Mouse (Mus musculus) erythroblast, embryonic 14.5 days (primary cell): ENCODE results near the gene Sbf2. TPM values are rescaled to one million over a fixed set of nuclear protein-coding genes. Genes with fewer than 3 reads are reported as not detected.

Experiments
- H3K27me3 ChIP-seq: 2 replicates; pipeline ENCODE4 v1.6.1; 2012; ENCODE audit warnings: inconsistent platforms; ENCODE audit not compliant: control insufficient read depth
- H3K36me3 ChIP-seq: 2 replicates; pipeline ENCODE4 v1.6.1; 2012; ENCODE audit warnings: mild to moderate bottlenecking, inconsistent platforms; ENCODE audit not compliant: control insufficient read depth
- H3K4me1 ChIP-seq: 2 replicates; pipeline ENCODE4 v1.6.1; 2012; ENCODE audit warnings: inconsistent platforms; ENCODE audit not compliant: control insufficient read depth
- H3K4me3 ChIP-seq: replicated peaks from 2 replicates; pipeline ENCODE3; 2012; ENCODE audit warnings: moderate library complexity, mild to moderate bottlenecking, inconsistent platforms
- H3K9me3 ChIP-seq: 2 replicates; pipeline ENCODE4 v1.6.1; 2012; ENCODE audit warnings: low read length, inconsistent platforms, mixed read lengths; ENCODE audit not compliant: control insufficient read depth
- GATA1 ChIP-seq: IDR thresholded peaks from 2 replicates; pipeline ENCODE4 v1.6.1; 2012; ENCODE audit warnings: low read length, inconsistent platforms, mixed read lengths
- TAL1 ChIP-seq: IDR thresholded peaks from 3 replicates; pipeline ENCODE4 v1.6.1; 2012; ENCODE audit warnings: low read length, inconsistent platforms, mixed read lengths
- polyA plus RNA-seq: library from polyadenylated mRNA; stranded (reverse); fragments of >175 nt; gene quantifications from 2 replicates; pipeline ENCODE4 v1.2.3, GENCODE M21; 2012

The Sbf2 gene
- polyA plus RNA-seq, 1 experiment = not detected

GRCm38 (mm10) chr7:110626186-110627098 lies 11.7 kb upstream of the Sbf2 start:
- TF ChIP-seq TAL1 (no peak), GATA1 (no peak)
- H3K27me3 ChIP-seq = peaks cover 79% of the 10 kb centered on the region
- peaks cover 2% of the 10 kb centered on the region; the same call in 1 of the 2 replicates for H3K9me3 ChIP-seq
- H3K4me3 ChIP-seq = no peak overlapping the region
- no peaks in the 10 kb centered on the region; the same call in 1 of the 2 replicates for H3K4me1 ChIP-seq
- no peaks in the 10 kb centered on the region for H3K36me3 ChIP-seq

- no peak overlapping the region for H3K4me3 ChIP-seq
- peaks cover 2% of the 10 kb centered on the region; the same call in 1 of the 2 replicates for H3K9me3 ChIP-seq
These were observed 10.8 kb upstream of the Sbf2 start for GRCm38 (mm10) chr7:110625489-110625888.

GRCm38 (mm10) chr7:110624961-110625360 lies 10.2 kb upstream of the Sbf2 start:
- Histone ChIP-seq H3K36me3 (no peaks in the 10 kb centered on the region), H3K9me3 (peaks cover 2% of the 10 kb centered on the region; the same call in 1 of the 2 replicates), H3K27me3 (peaks cover 75% of the 10 kb centered on the region), H3K4me3 (no peak overlapping the region), H3K4me1 (no peaks in the 10 kb centered on the region)
- no peak for TF ChIP-seq GATA1
- no peak for TF ChIP-seq TAL1

More at GRCm38 (mm10) chr7:110625489-110625888, 10.8 kb upstream of the Sbf2 start:
- TF ChIP-seq TAL1 = no peak
- TF ChIP-seq GATA1 = no peak
- Histone ChIP-seq H3K27me3 (peaks cover 75% of the 10 kb centered on the region), H3K36me3 (no peaks in the 10 kb centered on the region), H3K4me1 (no peaks in the 10 kb centered on the region; the same call in 1 of the 2 replicates)

- no peak for TF ChIP-seq TAL1
- TF ChIP-seq GATA1 = no peak
- no peaks in the 10 kb centered on the region for H3K36me3 ChIP-seq
- peaks cover 2% of the 10 kb centered on the region; the same call in 1 of the 2 replicates for H3K9me3 ChIP-seq
- peaks cover 75% of the 10 kb centered on the region for H3K27me3 ChIP-seq
- no peaks in the 10 kb centered on the region for H3K4me1 ChIP-seq
- no peak overlapping the region for H3K4me3 ChIP-seq
These were observed 9.3 kb upstream of the Sbf2 start for GRCm38 (mm10) chr7:110624067-110624466.

- no peaks in the 10 kb centered on the region for H3K36me3 ChIP-seq
- no peak overlapping the region for H3K4me3 ChIP-seq
- peaks cover 76% of the 10 kb centered on the region for H3K27me3 ChIP-seq
- TF ChIP-seq TAL1 = no peak
- TF ChIP-seq GATA1 = no peak
- H3K9me3 ChIP-seq = peaks cover 2% of the 10 kb centered on the region; the same call in 1 of the 2 replicates
- H3K4me1 ChIP-seq = peaks cover 4% of the 10 kb centered on the region
These were observed 4.4 kb upstream of the Sbf2 start for GRCm38 (mm10) chr7:110619086-110619611.

- Histone ChIP-seq H3K9me3 (peaks cover 3% of the 10 kb centered on the region; the same call in 1 of the 2 replicates), H3K27me3 (peaks cover 96% of the 10 kb centered on the region), H3K4me3 (no peak overlapping the region), H3K4me1 (peaks cover 6% of the 10 kb centered on the region), H3K36me3 (no peaks in the 10 kb centered on the region)
- TF ChIP-seq TAL1 (no peak), GATA1 (no peak)
These were observed 1.1 kb upstream of the Sbf2 start for GRCm38 (mm10) chr7:110615792-110616191.

- Histone ChIP-seq H3K27me3 (peaks cover 91% of the 10 kb centered on the region), H3K36me3 (no peaks in the 10 kb centered on the region), H3K9me3 (peaks cover 3% of the 10 kb centered on the region; the same call in 1 of the 2 replicates), H3K4me3 (peak overlapping the region; percentile 54), H3K4me1 (peaks cover 6% of the 10 kb centered on the region)
- no peak for TF ChIP-seq GATA1
- no peak for TF ChIP-seq TAL1
These were observed 469 bp upstream of the Sbf2 start for GRCm38 (mm10) chr7:110615151-110615631.

- Histone ChIP-seq H3K27me3 (peaks cover 75% of the 10 kb centered on the region), H3K4me3 (peak overlapping the region; percentile 54), H3K9me3 (peaks cover 3% of the 10 kb centered on the region; the same call in 1 of the 2 replicates), H3K4me1 (peaks cover 6% of the 10 kb centered on the region), H3K36me3 (no peaks in the 10 kb centered on the region)
- TF ChIP-seq GATA1 = no peak
- no peak for TF ChIP-seq TAL1
These were observed 1.2 kb downstream of the Sbf2 start for GRCm38 (mm10) chr7:110613381-110614132.
